Mouse (Mus musculus): ENCODE measurements around the gene Lrrc3c.

DNA sequence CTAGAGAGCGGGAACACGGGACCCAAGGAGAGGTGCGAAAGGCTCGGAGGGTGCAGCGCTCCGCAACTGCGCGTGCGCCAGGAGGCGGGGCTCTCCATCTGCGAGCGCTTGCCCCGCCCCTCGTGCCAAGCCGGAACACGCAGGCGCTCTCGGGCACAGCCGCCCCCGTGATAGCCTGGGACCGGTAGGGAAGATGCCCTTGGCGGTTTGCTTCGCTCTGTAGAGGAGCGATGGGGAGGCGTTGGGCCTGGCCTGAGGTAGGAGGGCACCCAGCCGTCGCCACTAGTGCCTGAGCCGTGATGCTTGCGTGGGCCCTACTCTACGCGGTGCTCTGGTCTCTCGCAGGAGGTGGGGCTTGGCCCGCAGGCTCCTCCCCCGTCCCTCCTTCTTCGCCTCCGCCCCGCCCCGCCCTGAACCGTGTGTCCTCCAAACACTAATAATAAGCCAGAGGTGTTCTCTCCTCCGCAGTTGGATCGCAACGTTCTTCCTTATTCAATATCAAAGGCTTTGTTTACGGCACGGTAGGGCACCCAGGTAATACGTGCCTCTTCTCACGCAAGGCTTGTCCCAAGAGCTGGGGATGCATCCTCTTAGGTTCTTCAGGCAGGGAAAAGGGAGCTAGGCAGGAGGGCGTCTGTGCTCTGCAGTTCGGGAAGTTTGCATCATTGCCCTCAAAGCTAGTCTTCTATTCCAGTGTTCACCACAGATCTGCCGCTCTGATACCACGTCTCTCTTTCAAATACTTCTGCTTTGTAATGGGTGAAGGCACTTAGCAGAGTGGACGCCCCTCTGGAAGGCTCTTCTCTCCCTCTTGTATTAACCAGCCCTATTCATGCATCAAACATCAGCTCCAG lies 46.9 kb upstream of the Lrrc3c start, which contains the start of gene Zpbp2:
- TF ChIP-seq POLR2A (IDR thresholded peaks at IDR 0.05; ENCODE audit: borderline replicate concordance, control insufficient read depth, low read depth, low read length) (peak; percentile 76; the same call in 1 of the 2 replicates), CTCF (IDR thresholded peaks at IDR 0.05; ENCODE audit: control insufficient read depth, insufficient read depth, low read length) (no peak)

All from bone marrow, adult 2 months (tissue).